Mouse (Mus musculus): ENCODE measurements around the gene Sorbs2. TPM values are rescaled to one million over a fixed set of nuclear protein-coding genes. Genes with fewer than 3 reads are reported as not detected.
A peak's percentile ranks its signal among the peaks of the same experiment; 100 is the strongest.

The Sorbs2 gene
- total and polyA plus RNA-seq, 2 experiments from 2014 or later = 36.1 to 79.5 TPM

GRCm38 (mm10) chr8:45833896-45834295, 326.3 kb downstream of the Sorbs2 start:
- Histone ChIP-seq H3K36me3 (ENCODE audit: insufficient read depth, low read length) (no peaks in the 10 kb centered on the region), H3K4me2 (ENCODE audit: low read depth, low read length, poor library complexity, severe bottlenecking) (no peak overlapping the region), H3K9ac (replicated peaks; ENCODE audit: low read length, poor library complexity, severe bottlenecking) (no peak overlapping the region), H3K4me1 (ENCODE audit: insufficient read depth, low read length) (no peaks in the 10 kb centered on the region), H3K9me3 (ENCODE audit: low read length) (no peaks in the 10 kb centered on the region), H3K4me3 (ENCODE audit: low read depth, low read length) (no peak overlapping the region), H3K27ac (ENCODE audit: low read depth, low read length) (no peak overlapping the region), H3K27me3 (ENCODE audit: insufficient read depth, low read length) (no peaks in the 10 kb centered on the region)
- ATAC-seq (ENCODE audit: low FRiP score) (no peak), DNase-seq (ENCODE audit: low spot score) (no peak)
- WGBS = 65% methylated on average over 2 of the region's 2 CpGs
- no peak for TF ChIP-seq CTCF (IDR thresholded peaks at IDR 0.05)

- ATAC-seq (ENCODE audit: low FRiP score) (no peak), DNase-seq (ENCODE audit: low spot score) (peak; percentile 68)
- H3K4me3 ChIP-seq (ENCODE audit: low read depth, low read length) = no peak overlapping the region
- no peak overlapping the region; the same call in 1 of the 2 replicates for H3K27ac ChIP-seq (ENCODE audit: low read depth, low read length)
- H3K27me3 ChIP-seq (ENCODE audit: insufficient read depth, low read length) = no peaks in the 10 kb centered on the region
- WGBS = 63% methylated on average over 5 of the region's 5 CpGs
- H3K9me3 ChIP-seq (ENCODE audit: low read length) = no peaks in the 10 kb centered on the region
- H3K4me1 ChIP-seq (ENCODE audit: insufficient read depth, low read length) = no peaks in the 10 kb centered on the region
- no peaks in the 10 kb centered on the region for H3K36me3 ChIP-seq (ENCODE audit: insufficient read depth, low read length)
- TF ChIP-seq CTCF (IDR thresholded peaks at IDR 0.05) = no peak
- H3K4me2 ChIP-seq (ENCODE audit: low read depth, low read length, poor library complexity, severe bottlenecking) = no peak overlapping the region
- H3K9ac ChIP-seq (replicated peaks; ENCODE audit: low read length, poor library complexity, severe bottlenecking) = no peak overlapping the region
Observed at GRCm38 (mm10) chr8:45843306-45843705, 335.7 kb downstream of the Sorbs2 start.

GRCm38 (mm10) chr8:45844097-45844885, 336.7 kb downstream of the Sorbs2 start:
- H3K36me3 ChIP-seq (ENCODE audit: insufficient read depth, low read length) = no peaks in the 10 kb centered on the region
- ATAC-seq (ENCODE audit: low FRiP score) (peak; percentile 86), DNase-seq (ENCODE audit: low spot score) (peak; percentile 92)
- 53% methylated on average over 6 of the region's 6 CpGs for WGBS
- no peaks in the 10 kb centered on the region for H3K27me3 ChIP-seq (ENCODE audit: insufficient read depth, low read length)
- no peak overlapping the region for H3K27ac ChIP-seq (ENCODE audit: low read depth, low read length)
- H3K9me3 ChIP-seq (ENCODE audit: low read length) = no peaks in the 10 kb centered on the region
- no peaks in the 10 kb centered on the region for H3K4me1 ChIP-seq (ENCODE audit: insufficient read depth, low read length)
- H3K4me2 ChIP-seq (ENCODE audit: low read depth, low read length, poor library complexity, severe bottlenecking) = no peak overlapping the region
- no peak overlapping the region for H3K4me3 ChIP-seq (ENCODE audit: low read depth, low read length)
- H3K9ac ChIP-seq (replicated peaks; ENCODE audit: low read length, poor library complexity, severe bottlenecking) = no peak overlapping the region
- TF ChIP-seq CTCF (IDR thresholded peaks at IDR 0.05) = no peak

GRCm38 (mm10) chr8:45844911-45845481, 337.4 kb downstream of the Sorbs2 start:
- Histone ChIP-seq H3K27me3 (ENCODE audit: insufficient read depth, low read length) (no peaks in the 10 kb centered on the region), H3K9me3 (ENCODE audit: low read length) (no peaks in the 10 kb centered on the region), H3K9ac (replicated peaks; ENCODE audit: low read length, poor library complexity, severe bottlenecking) (no peak overlapping the region), H3K36me3 (ENCODE audit: insufficient read depth, low read length) (no peaks in the 10 kb centered on the region), H3K4me2 (ENCODE audit: low read depth, low read length, poor library complexity, severe bottlenecking) (no peak overlapping the region), H3K27ac (ENCODE audit: low read depth, low read length) (peak overlapping the region; percentile 26; the same call in 1 of the 2 replicates), H3K4me3 (ENCODE audit: low read depth, low read length) (no peak overlapping the region), H3K4me1 (ENCODE audit: insufficient read depth, low read length) (no peaks in the 10 kb centered on the region)
- 43% methylated on average over 14 of the region's 14 CpGs for WGBS
- ATAC-seq (ENCODE audit: low FRiP score) (no peak), DNase-seq (ENCODE audit: low spot score) (peak; percentile 18)
- peak; percentile 12; the same call in 1 of the 2 replicates for TF ChIP-seq CTCF (IDR thresholded peaks at IDR 0.05)

DNA sequence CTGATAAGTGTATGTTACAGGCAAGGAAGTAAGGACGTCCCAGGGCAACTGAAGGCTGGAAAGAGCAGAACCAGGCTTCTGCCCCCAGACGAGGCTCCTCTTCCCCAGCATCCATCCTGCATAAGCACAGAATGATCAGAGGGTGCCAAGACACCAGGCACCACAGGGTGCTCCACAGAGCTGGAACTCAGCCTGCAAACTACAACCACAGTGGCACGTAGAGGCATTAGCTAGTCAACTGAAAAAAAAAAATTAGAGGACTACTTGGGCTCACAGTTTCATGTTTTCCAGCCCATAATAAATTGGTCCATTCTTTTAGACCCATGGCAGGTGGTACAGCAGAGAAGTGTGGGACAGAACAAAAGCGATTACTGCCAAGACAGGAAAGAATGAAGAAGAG, 338.3 kb downstream of the Sorbs2 start:
- H3K9me3 ChIP-seq (ENCODE audit: low read length) = no peaks in the 10 kb centered on the region
- no peak for TF ChIP-seq CTCF (IDR thresholded peaks at IDR 0.05)
- ATAC-seq (ENCODE audit: low FRiP score) = no peak
- H3K4me1 ChIP-seq (ENCODE audit: insufficient read depth, low read length) = no peaks in the 10 kb centered on the region
- no peak overlapping the region for H3K4me3 ChIP-seq (ENCODE audit: low read depth, low read length)
- no peaks in the 10 kb centered on the region for H3K36me3 ChIP-seq (ENCODE audit: insufficient read depth, low read length)
- H3K4me2 ChIP-seq (ENCODE audit: low read depth, low read length, poor library complexity, severe bottlenecking) = no peak overlapping the region
- H3K27ac ChIP-seq (ENCODE audit: low read depth, low read length) = no peak overlapping the region
- no peak overlapping the region for H3K9ac ChIP-seq (replicated peaks; ENCODE audit: low read length, poor library complexity, severe bottlenecking)
- WGBS = 66% methylated on average over 4 of the region's 4 CpGs
- no peaks in the 10 kb centered on the region for H3K27me3 ChIP-seq (ENCODE audit: insufficient read depth, low read length)
- no peak for DNase-seq (ENCODE audit: low spot score)

GRCm38 (mm10) chr8:45855118-45855517, 347.5 kb downstream of the Sorbs2 start:
- TF ChIP-seq CTCF (IDR thresholded peaks at IDR 0.05) = no peak
- DNase-seq (ENCODE audit: low spot score) (no peak), ATAC-seq (ENCODE audit: low FRiP score) (no peak)
- H3K4me1 ChIP-seq (ENCODE audit: insufficient read depth, low read length) = no peaks in the 10 kb centered on the region
- H3K4me2 ChIP-seq (ENCODE audit: low read depth, low read length, poor library complexity, severe bottlenecking) = no peak overlapping the region
- H3K4me3 ChIP-seq (ENCODE audit: low read depth, low read length) = no peak overlapping the region
- no peaks in the 10 kb centered on the region for H3K27me3 ChIP-seq (ENCODE audit: insufficient read depth, low read length)
- no peaks in the 10 kb centered on the region for H3K9me3 ChIP-seq (ENCODE audit: low read length)
- H3K27ac ChIP-seq (ENCODE audit: low read depth, low read length) = no peak overlapping the region
- WGBS = 95% methylated on average over 4 of the region's 4 CpGs
- no peak overlapping the region for H3K9ac ChIP-seq (replicated peaks; ENCODE audit: low read length, poor library complexity, severe bottlenecking)
- no peaks in the 10 kb centered on the region for H3K36me3 ChIP-seq (ENCODE audit: insufficient read depth, low read length)
